Mouse (Mus musculus) C2C12 (cell line): ENCODE measurements around the gene Sim2. TPM values are rescaled to one million over a fixed set of nuclear protein-coding genes. Genes with fewer than 3 reads are reported as not detected.

Experiments
- H3K27me3 ChIP-seq: one replicate; pipeline ENCODE4 v1.6.1; 2011; ENCODE audit not compliant: control insufficient read depth, insufficient read depth, insufficient read length
- H3K36me3 ChIP-seq: one replicate; pipeline ENCODE4 v1.6.1; 2011; ENCODE audit not compliant: control insufficient read depth, insufficient read depth
- H3K4me3 ChIP-seq: one replicate; pipeline ENCODE4 v1.5.1; 2011; ENCODE audit warnings: mild to moderate bottlenecking, control low read depth; ENCODE audit not compliant: poor library complexity, insufficient read depth, severe bottlenecking
- H3K79me2 ChIP-seq: one replicate; pipeline ENCODE4 v1.6.1; 2011; ENCODE audit not compliant: control insufficient read depth, insufficient read depth
- H3K79me3 ChIP-seq: one replicate; pipeline ENCODE4 v1.6.1; 2011; ENCODE audit warnings: low read depth, control low read depth
- H3ac ChIP-seq: one replicate; pipeline ENCODE3; 2011; ENCODE audit warnings: low read depth; ENCODE audit not compliant: control insufficient read depth, insufficient read length
- CEBPB ChIP-seq: IDR thresholded peaks from one replicate; pipeline ENCODE4 v1.6.1; 2011; ENCODE audit warnings: low read depth, mild to moderate bottlenecking, control low read depth, moderate library complexity
- CTCF ChIP-seq: IDR thresholded peaks from one replicate; pipeline ENCODE4 v1.5.1; 2011; ENCODE audit not compliant: control insufficient read depth, insufficient read depth, insufficient read length
- FOSL1 ChIP-seq: IDR thresholded peaks from one replicate; pipeline ENCODE4 v1.8.0; 2011; ENCODE audit warnings: mild to moderate bottlenecking, low read length; ENCODE audit not compliant: poor library complexity, insufficient read depth, severe bottlenecking
- MAX ChIP-seq: IDR thresholded peaks from one replicate; pipeline ENCODE4 v1.6.1; 2011; ENCODE audit warnings: mild to moderate bottlenecking, control low read depth
- MYOD1 ChIP-seq: IDR thresholded peaks from one replicate; pipeline ENCODE4 v1.6.1; 2011; ENCODE audit warnings: low read depth; ENCODE audit not compliant: control insufficient read depth, insufficient read length
- MYOG ChIP-seq: IDR thresholded peaks from one replicate; pipeline ENCODE4 v1.6.1; 2011; ENCODE audit not compliant: control insufficient read depth, insufficient read length; ENCODE audit errors: extremely low read depth
- USF1 ChIP-seq: IDR thresholded peaks from one replicate; pipeline ENCODE4 v1.6.1; 2011; ENCODE audit warnings: low read depth, mild to moderate bottlenecking, control low read depth, moderate library complexity
- polyA plus RNA-seq: library from polyadenylated mRNA; unstranded; fragments of >200 nt; fragmentation: generic; extraction: Trizol; gene quantifications from one replicate; pipeline ENCODE4 v1.2.1, GENCODE M21; 2012; ENCODE audit warnings: missing spikeins

Gene Sim2
- polyA plus RNA-seq, 1 experiment = 8.0 TPM

GRCm38 (mm10) chr16:94059820-94060219, 24.9 kb upstream of the Sim2 start:
- no peaks in the 10 kb centered on the region for H3K36me3 ChIP-seq
- no peaks in the 10 kb centered on the region for H3K27me3 ChIP-seq
- TF ChIP-seq CTCF = no peak
- no peak for TF ChIP-seq MAX
- no peak for TF ChIP-seq MYOD1
- no peak for TF ChIP-seq MYOG
- no peak for TF ChIP-seq CEBPB
- no peak for TF ChIP-seq USF1
- no peak for TF ChIP-seq FOSL1
- H3K79me3 ChIP-seq = no peaks in the 10 kb centered on the region
- no peak overlapping the region for H3K4me3 ChIP-seq
- H3K79me2 ChIP-seq = no peaks in the 10 kb centered on the region
- H3ac ChIP-seq = no peak overlapping the region

DNA sequence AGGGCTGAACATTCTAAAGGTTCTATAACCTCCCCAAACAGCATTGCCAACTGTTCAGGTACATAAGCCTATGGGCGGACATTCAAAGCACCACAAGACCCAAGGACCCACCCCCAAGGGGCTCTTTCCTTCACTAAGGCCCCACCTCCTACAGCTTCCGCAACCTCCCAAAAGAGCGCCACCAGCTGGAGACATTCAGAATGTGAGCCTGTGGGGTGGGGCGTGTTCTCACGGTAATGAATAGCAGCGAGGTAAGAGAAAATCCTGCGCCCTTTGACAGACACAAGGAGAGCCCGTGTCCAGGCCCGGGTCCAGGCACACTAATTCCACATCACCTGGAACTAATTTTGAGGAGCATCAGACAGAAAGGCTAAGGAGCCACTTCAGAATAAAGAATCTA, 20.5 kb upstream of the Sim2 start:
- Histone ChIP-seq H3ac (no peak overlapping the region), H3K79me3 (no peaks in the 10 kb centered on the region), H3K27me3 (no peaks in the 10 kb centered on the region), H3K79me2 (no peaks in the 10 kb centered on the region), H3K4me3 (no peak overlapping the region), H3K36me3 (no peaks in the 10 kb centered on the region)
- no peak for TF ChIP-seq MYOG
- TF ChIP-seq FOSL1 = no peak
- TF ChIP-seq MYOD1 = no peak
- no peak for TF ChIP-seq MAX
- TF ChIP-seq USF1 = no peak
- TF ChIP-seq CEBPB = no peak

GRCm38 (mm10) chr16:94065728-94066674, 18.7 kb upstream of the Sim2 start:
- no peaks in the 10 kb centered on the region for H3K27me3 ChIP-seq
- no peak overlapping the region for H3K4me3 ChIP-seq
- H3K79me3 ChIP-seq = no peaks in the 10 kb centered on the region
- no peak overlapping the region for H3ac ChIP-seq
- TF ChIP-seq FOSL1 = no peak
- TF ChIP-seq USF1 = no peak
- TF ChIP-seq CEBPB = no peak
- no peak for TF ChIP-seq CTCF
- no peak for TF ChIP-seq MYOG
- no peak for TF ChIP-seq MAX
- no peak for TF ChIP-seq MYOD1
- no peaks in the 10 kb centered on the region for H3K36me3 ChIP-seq
- no peaks in the 10 kb centered on the region for H3K79me2 ChIP-seq

- no peaks in the 10 kb centered on the region for H3K79me2 ChIP-seq
- no peaks in the 10 kb centered on the region for H3K27me3 ChIP-seq
- no peak overlapping the region for H3K4me3 ChIP-seq
- H3ac ChIP-seq = no peak overlapping the region
- no peaks in the 10 kb centered on the region for H3K36me3 ChIP-seq
- TF ChIP-seq USF1 (no peak), MAX (no peak), MYOD1 (no peak), FOSL1 (no peak), CTCF (no peak), MYOG (no peak), CEBPB (no peak)
- no peaks in the 10 kb centered on the region for H3K79me3 ChIP-seq
These were observed 18.0 kb upstream of the Sim2 start for GRCm38 (mm10) chr16:94066771-94067170.

DNA sequence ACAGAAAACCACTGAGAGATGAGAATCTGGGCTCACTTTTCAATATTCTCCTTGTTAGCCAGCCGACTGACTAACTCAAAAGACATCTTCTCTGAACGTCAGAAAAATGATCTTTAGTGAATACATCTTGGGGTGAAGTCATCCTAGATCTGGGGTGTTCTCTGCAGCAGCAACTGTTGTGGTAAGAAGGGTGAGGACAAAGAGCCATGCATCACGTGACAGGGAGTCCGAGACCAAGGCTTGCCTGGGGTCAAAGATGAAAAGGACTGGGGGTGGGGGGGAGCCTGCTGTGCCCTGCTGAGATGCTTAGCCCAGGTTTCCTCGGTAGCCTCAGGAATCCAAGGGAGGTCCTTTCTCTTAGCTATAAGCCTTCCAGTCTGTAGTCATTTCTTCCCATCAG, 17.5 kb upstream of the Sim2 start:
- Histone ChIP-seq H3K79me2 (no peaks in the 10 kb centered on the region), H3K27me3 (no peaks in the 10 kb centered on the region), H3K36me3 (no peaks in the 10 kb centered on the region), H3K79me3 (no peaks in the 10 kb centered on the region), H3K4me3 (no peak overlapping the region), H3ac (no peak overlapping the region)
- TF ChIP-seq USF1 (peak; percentile 90), MYOG (no peak)

- no peaks in the 10 kb centered on the region for H3K27me3 ChIP-seq
- TF ChIP-seq FOSL1 (no peak), MYOG (no peak), CTCF (no peak), CEBPB (no peak), MYOD1 (no peak), MAX (no peak), USF1 (no peak)
- no peaks in the 10 kb centered on the region for H3K79me3 ChIP-seq
- H3K4me3 ChIP-seq = no peak overlapping the region
- H3ac ChIP-seq = no peak overlapping the region
- no peaks in the 10 kb centered on the region for H3K79me2 ChIP-seq
- no peaks in the 10 kb centered on the region for H3K36me3 ChIP-seq
These were observed 15.7 kb upstream of the Sim2 start for GRCm38 (mm10) chr16:94069061-94069460.
